Mouse (Mus musculus) heart, postnatal 0 days (tissue): ENCODE measurements around the gene Psmd11.

Source experiments
- CTCF ChIP-seq: IDR thresholded peaks from 2 replicates; pipeline ENCODE4 v1.5.1; 2016; ENCODE audit warnings: antibody characterized with exemption, control low read depth, low read depth
- EP300 ChIP-seq: IDR thresholded peaks from 2 replicates; pipeline ENCODE4 v1.6.1; 2016; ENCODE audit warnings: antibody characterized with exemption, low read depth

DNA sequence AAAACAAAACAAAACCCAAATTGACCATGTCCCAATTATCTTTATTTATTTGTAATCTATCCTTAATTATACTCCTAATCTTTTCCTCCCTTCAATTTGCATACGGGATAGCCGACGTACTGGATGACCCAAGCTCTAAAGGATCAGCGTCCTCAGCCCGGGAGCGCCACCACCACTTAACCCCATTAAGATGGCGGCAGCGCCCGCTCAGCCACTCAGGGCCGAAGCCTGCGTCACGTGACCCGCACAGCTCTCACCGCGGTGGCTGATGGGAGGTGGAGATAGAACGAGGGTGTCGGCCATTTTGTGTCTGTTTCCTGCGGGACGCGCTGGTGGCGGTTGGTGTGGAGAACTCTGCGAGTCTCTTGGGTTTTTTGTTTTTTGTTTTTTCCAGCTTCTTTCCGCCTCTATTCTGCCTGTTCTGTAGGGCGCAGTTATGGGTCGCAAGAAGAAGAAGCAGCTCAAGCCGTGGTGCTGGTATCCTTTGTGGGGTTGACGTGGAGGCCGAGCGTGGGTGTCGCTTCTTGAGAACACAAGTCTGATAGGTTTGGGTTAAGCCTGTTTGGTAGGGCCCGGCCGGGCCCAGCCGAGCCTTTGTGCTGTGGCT, 45.3 kb upstream of the Psmd11 start, which contains the start of gene Zfp207:
- TF ChIP-seq CTCF, result no peak
- TF ChIP-seq EP300, result no peak; the same call in none of the 2 replicates
